Mouse (Mus musculus): ENCODE data around the gene Mrps23. TPM values are rescaled to one million over a fixed set of nuclear protein-coding genes. Genes with fewer than 3 reads are reported as not detected.

The Mrps23 gene
- total RNA-seq, 2 experiments from 2014 or later = 173 to 206 TPM

- DNase-seq (ENCODE audit: low spot score in 2 of 2) = no peak
Observed at GRCm38 (mm10) chr11:88240736-88241353, 36.7 kb downstream of the Mrps23 start.

DNA sequence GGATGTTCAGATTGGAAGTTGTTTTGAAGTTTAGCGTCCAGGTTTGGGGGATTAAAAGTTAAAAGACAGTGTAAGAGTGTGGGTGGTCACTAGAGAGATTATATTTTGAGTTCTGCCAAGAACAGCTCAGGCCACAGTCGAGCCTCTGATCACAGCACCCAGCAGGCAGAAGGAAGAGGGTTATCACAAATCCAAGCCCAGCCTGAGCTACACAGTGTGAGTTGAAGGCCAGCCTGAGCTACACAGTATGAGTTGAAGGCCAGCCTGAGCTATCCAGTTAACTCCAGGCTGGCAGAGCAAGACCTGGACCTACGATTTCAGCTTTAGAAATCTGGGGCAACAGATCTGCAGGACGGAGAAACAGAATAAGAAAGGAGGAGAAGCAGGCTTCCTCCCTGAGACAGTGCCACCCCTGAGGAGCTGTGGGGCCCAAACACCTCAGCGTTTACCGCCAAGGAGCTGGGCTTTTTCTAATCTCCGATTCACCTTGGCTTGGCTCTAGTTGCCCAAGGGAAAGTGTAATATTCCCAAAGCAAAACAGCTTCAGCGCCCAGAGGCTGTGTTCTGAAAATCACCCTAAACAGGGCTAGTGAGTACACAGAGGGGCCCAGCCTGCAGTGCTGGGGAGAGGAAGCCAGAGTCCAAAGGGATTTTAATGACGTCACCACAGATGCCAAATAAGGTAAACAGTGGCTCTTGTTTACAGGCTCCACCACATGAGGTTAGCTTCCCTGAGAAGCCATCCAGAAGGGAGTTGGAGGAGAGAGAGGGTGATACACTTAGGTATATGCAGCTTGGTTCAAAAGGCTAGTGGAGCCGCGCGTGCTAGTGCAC, 37.5 kb downstream of the Mrps23 start:
- no peak for DNase-seq (ENCODE audit: low spot score in 2 of 2)

DNA sequence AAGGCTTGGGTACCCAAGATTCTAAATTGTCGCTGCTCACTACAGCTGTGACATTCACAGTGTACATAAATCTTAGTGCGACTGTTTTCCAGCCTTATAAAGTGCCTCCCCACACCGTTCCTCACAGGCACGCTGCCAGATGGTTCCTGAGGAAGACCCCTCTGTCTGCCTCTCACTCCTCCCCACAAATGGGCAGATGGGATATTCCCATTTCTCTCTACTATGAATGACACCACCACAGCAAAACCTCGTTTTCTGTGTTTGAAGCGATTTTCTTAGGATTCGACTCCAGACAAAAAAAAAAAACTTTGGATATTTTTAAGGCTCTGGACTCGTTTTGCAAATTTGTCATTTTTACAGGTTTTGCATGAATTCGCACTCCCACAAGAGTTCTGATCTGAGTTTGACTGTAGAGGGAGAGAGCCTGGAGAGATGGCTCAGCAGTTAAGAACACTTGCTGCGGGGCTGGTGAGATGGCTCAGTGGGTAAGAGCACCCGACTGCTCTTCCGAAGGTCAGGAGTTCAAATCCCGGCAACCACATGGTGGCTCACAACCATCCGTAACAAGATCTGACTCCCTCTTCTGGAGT, 41.5 kb downstream of the Mrps23 start:
- DNase-seq (ENCODE audit: low spot score in 2 of 2) = no peak

DNA sequence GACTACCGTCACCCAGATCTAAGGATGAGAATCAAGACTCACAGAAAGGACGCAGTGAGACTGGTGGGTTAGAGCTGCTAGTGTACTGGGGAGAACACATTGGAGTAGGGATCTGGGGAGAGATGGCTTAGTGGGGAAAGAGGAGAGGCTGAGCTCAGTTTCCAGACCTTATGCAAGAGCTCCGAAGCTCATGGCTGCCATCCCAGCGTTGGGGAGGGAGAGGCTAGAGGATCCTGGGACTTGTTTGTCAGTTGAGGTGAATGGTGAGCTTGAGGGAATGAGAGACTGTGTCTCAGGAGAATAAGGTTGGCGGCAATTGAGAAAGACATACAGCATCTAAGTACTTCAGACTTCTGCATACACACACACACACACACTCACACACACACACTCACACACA, 44.4 kb downstream of the Mrps23 start:
- no peak for DNase-seq (ENCODE audit: low spot score in 2 of 2)

DNA sequence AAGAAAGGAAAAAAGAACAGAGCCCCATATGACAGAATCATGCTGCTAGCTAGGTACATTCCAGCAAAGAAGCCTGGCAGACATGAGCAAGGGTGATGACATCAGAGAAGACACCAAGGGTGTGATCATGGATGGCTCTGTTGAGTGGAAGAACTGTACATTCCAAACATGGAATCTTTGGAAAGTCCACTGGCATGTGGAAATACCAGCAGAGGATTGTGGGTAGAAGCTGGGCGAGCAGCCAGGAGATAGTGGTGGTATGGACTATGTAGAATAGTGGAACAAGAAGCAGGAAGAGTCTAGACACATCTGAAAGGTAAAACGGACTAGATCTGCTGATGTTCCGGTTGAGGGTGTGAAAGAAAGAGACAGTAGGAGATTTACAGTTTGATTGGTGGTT, 46.4 kb downstream of the Mrps23 start:
- no peak for DNase-seq (ENCODE audit: low spot score in 2 of 2)

DNA sequence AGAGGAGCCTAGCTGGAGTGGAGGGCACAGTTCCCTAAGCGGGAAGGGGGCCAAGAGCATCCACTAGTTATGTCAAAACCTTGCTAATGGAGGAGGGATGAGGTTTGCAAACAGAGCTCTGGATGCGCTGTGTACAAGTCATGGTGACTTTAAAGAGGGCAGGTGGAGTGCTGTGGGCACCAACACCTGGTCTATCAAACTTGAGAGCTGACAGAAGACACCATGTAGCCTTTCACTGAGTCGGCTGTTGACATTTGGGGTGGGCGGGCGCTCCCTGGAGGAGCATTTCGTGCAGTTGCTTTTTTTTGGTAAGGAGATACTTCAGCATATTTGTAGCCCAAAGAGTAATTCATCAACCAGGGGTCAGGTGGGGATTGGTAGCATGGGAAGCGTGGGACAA, 47.1 kb downstream of the Mrps23 start:
- no peak for DNase-seq (ENCODE audit: low spot score in 2 of 2)

- DNase-seq (ENCODE audit: low spot score in 2 of 2) = peak; percentile 92 to 94
Observed at GRCm38 (mm10) chr11:88251972-88252766, 48.0 kb downstream of the Mrps23 start.

- DNase-seq (ENCODE audit: low spot score in 2 of 2) = no peak
Observed at GRCm38 (mm10) chr11:88252767-88253513, 48.8 kb downstream of the Mrps23 start.

DNA sequence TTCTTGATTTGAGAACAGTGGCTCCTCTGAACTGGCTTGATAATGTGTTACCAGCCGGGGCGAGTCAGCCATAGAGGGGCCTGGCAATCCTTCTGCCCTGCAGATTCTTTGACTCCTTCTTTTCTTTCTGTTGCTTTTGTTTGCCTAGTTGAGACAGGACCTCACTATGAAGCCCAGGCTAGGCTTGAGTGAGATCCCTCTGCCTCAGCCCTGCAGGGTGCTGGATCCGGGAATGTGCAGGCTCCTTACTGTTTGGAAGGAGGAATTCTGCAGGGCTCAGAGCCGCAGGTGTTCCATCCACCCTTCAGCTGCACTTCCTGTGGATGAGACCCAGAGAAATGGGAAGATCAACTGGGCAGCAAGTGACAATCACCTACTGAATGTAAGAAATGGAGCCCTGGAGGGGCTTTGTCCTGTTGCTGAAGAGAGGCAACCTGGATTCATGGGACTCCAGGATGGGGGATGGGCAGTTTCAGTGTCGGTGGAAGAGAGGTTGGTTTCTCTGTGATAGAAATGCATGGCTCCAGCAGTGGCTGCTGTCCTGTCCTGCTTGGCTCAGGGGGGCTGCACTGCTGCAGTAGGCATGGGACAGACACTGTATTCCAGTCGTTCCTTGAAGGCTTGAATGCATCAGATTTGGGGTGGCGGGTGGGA, 49.5 kb downstream of the Mrps23 start:
- no peak for DNase-seq (ENCODE audit: low spot score in 2 of 2)

DNA sequence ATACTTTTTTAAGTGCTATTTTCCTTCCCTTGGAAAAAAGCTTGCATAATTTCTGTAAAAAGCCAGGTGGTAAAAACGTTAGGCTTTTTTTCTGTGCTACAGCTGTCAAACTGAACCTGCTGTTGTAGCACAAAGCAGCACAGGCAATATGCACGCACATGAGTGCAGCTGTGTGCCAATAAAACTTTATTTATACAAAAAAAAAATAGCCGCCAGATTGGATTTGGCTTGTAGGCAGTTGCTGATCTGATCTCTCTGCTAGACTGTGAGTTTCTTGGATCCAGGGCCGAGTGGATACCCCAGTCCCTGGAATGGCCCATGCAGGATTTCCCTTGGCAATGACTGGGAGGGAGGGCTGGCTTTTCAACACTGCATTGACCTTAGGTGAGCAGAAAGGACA, 53.5 kb downstream of the Mrps23 start:
- DNase-seq (ENCODE audit: low spot score in 2 of 2) = no peak

- DNase-seq (ENCODE audit: low spot score in 2 of 2) = no peak
Observed at GRCm38 (mm10) chr11:88258212-88258611, 54.0 kb downstream of the Mrps23 start.

- no peak for DNase-seq (ENCODE audit: low spot score in 2 of 2)
Observed at GRCm38 (mm10) chr11:88260463-88260862, 56.3 kb downstream of the Mrps23 start.

Other genes starting within 250 kb of the Mrps23 start
- gene Dynll2, start 216.9 kb upstream of the Mrps23 start, total RNA-seq (2021) = 100 to 1,000 TPM; 222 to 233 TPM
- gene Srsf1, start 157.0 kb upstream of the Mrps23 start, total RNA-seq (2021) = 100 to 1,000 TPM; 219 TPM
- gene Vezf1, start 136.1 kb upstream of the Mrps23 start, total RNA-seq (2021) = 10 to 100 TPM; 42.4 to 44.5 TPM
- 10 to 100 TPM; 40.2 to 42.4 TPM for gene Cuedc1, start 106.3 kb upstream of the Mrps23 start, total RNA-seq (2021)
- gene Ccdc182, start 89.7 kb downstream of the Mrps23 start, total RNA-seq (2021) = not detected

Data from adrenal gland, adult 18-20 months (tissue).